Mouse (Mus musculus): ENCODE results near the gene Vcp.

GRCm38 (mm10) chr4:42998022-42998421, 2.3 kb downstream of the Vcp start:
- no peak for TF ChIP-seq EP300 (IDR thresholded peaks at IDR 0.05; ENCODE audit: low read depth)
- no peak for TF ChIP-seq CTCF (IDR thresholded peaks at IDR 0.05; ENCODE audit: low read depth)

Data from liver, embryonic 14.5 days (tissue).